Mouse (Mus musculus): ENCODE results near the gene Zcchc9. TPM values are rescaled to one million over a fixed set of nuclear protein-coding genes. Genes with fewer than 3 reads are reported as not detected.

Gene Zcchc9
- polyA plus RNA-seq, 1 experiment = 13.6 TPM

GRCm38 (mm10) chr13:91761654-91762445 is 45.7 kb downstream of the Zcchc9 start:
- no peak for DNase-seq (ENCODE audit: low read depth)

DNA sequence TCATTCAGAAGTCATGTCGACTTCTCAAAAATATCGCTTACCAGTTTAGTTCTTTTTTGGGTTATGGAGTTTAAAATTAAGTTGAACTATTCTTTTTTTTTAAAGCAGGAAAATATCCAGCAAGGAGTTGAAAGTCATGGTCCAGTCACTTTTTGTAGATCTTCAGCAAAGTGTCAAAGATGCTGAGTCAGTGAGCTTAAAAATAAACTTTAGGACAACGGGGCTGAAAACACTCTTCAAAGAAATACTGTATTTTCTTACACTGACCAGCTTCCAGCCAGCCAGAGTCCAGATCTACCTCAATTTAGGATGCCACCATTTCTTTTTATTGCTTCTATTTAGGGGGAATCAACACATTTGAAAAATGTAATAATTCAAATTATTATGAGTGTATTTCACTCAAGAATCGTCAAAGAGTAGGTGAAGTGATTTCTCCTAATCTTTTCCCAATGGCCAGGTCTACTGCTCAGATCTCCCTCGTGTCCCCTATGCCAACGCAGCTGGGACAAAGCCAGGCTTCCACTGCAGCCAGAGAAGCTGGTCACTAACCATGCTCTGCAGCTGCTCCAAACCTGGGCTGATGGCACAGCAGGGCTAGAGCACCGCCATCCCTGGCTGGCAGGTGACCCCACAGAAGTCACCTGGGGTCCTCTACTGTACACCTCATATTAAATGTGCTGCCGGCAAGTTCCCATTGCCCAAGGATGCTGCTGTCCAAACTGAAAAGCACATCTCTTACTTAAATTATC is 47.0 kb downstream of the Zcchc9 start:
- DNase-seq (ENCODE audit: low read depth) = no peak

- no peak for DNase-seq (ENCODE audit: low read depth)
Measured at GRCm38 (mm10) chr13:91759791-91760190, 47.7 kb downstream of the Zcchc9 start.

- DNase-seq (ENCODE audit: low read depth) = no peak
Measured at GRCm38 (mm10) chr13:91758316-91759048, 49.0 kb downstream of the Zcchc9 start.

DNA sequence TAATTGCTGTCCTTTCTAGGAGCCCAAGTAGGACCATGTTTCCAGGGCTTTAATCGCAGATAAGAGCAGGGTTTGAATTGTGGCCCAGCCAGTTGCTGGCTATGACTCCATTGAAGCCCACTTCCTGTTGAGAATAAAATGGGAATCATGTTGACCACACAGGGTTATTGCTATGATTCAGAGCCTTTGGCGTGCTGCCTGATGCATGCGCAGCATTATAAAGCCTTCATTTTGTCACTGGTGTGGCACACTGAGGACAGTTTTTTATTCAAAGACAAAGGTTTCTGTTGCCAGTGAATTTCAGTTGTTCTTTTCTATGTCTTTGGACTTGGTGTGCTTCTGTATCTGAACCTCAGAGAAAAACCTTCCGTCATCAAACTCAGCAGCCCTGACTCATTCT is 51.3 kb downstream of the Zcchc9 start:
- no peak for DNase-seq (ENCODE audit: low read depth)

DNA sequence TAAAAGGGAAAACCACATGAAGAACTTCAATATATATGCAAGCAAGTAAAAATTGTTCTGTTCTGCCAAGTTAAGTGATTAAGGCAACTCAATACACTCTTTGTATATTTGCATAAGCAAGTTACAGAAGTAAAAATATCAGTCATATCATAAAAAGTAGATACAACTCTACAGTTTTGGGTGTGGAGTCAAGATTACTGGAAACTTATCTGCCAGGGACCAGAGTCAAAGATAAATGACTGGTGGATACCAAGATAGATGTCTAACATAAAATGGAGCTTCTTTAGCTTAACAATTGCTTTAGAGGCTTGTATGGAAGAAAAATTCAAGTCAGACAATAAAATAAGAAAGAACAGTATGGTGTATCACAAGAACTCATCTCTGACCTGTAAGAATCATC is 52.7 kb downstream of the Zcchc9 start:
- DNase-seq (ENCODE audit: low read depth) = no peak

DNA sequence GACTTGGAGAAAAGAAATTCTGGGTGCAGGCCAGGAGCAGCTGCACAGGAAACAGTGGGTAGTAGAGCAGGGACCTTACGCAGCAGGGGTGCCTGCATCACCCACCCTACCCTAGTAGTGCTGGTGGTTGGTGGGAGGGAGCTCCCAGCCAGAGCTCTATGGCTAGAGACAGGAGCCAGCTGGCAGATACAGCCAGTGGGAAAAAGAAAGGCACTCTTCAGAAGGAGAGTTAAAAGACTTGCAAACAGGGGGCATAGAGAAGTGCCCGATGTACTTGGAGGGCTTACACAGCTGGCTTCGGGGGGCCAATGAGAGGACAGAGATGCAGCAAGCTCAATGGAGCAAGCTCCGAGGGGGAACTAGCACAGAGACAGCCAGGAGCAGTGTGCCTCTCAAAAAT is 53.8 kb downstream of the Zcchc9 start:
- no peak for DNase-seq (ENCODE audit: low read depth)

GRCm38 (mm10) chr13:91749981-91750380 is 57.5 kb downstream of the Zcchc9 start:
- no peak for DNase-seq (ENCODE audit: low read depth)

DNA sequence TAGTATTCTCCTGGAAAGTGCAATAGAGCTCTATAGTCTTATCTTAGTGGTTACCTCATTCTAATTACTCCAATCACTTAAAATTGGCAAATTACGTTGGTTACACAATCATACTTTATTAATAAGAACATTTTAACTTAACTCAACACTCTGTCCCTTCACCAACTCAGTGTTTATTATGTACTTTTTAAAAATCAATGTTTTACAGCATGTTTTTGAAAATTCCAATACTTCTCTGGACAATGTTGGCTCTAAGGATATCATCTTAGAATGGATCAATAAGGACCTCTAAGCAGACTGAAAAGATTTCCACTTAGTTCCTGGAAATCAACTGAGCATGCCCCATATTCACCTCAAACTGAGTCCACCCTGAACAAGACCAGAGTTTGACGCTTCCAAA is 59.1 kb downstream of the Zcchc9 start:
- DNase-seq (ENCODE audit: low read depth) = no peak

Other genes with a start within 250 kb of the Zcchc9 start
- 0.08 and 0.19 TPM in 2 replicates for gene Acot12, start 66.2 kb downstream of the Zcchc9 start, polyA plus RNA-seq (2012; rRNA removed)
- 0.31 TPM in 1 of 2 replicates, not detected in the other for gene Ckmt2, start 69.2 kb upstream of the Zcchc9 start, polyA plus RNA-seq (2012; rRNA removed)

All from gonadal fat pad, adult 2 months (tissue).